Mouse (Mus musculus) midbrain, embryonic 12.5 days (tissue): ENCODE data around the gene 9430097D07Rik. TPM values are rescaled to one million over a fixed set of nuclear protein-coding genes. Genes with fewer than 3 reads are reported as not detected.

Experiments used
- ATAC-seq: fragments of 200-750 bp; cut with Nextera tagmentation; 2 replicates; pipeline ENCODE4 v1.8.0; 2017; ENCODE audit warnings: low read depth, moderate TSS enrichment, moderate library complexity; ENCODE audit not compliant: low FRiP score
- H3K27ac ChIP-seq: fragments of 300-500 bp; sonication (generic); replicated peaks from 2 replicates; pipeline ENCODE4 v1.5.1; 2016; ENCODE audit warnings: mild to moderate bottlenecking
- H3K27me3 ChIP-seq: fragments of 300-500 bp; sonication (generic); 2 replicates; pipeline ENCODE4 v1.6.1; 2016; ENCODE audit warnings: mild to moderate bottlenecking
- H3K36me3 ChIP-seq: fragments of 300-500 bp; sonication (generic); 2 replicates; pipeline ENCODE4 v1.6.1; 2016
- H3K4me1 ChIP-seq: fragments of 300-500 bp; sonication (generic); 2 replicates; pipeline ENCODE4 v1.6.1; 2016
- H3K4me2 ChIP-seq: fragments of 300-500 bp; sonication (generic); replicated peaks from 2 replicates; pipeline ENCODE4 v1.6.1; 2016; ENCODE audit warnings: mild to moderate bottlenecking, moderate library complexity
- H3K4me3 ChIP-seq: fragments of 300-500 bp; sonication (generic); 2 replicates; pipeline ENCODE4 v1.5.1; 2016; ENCODE audit warnings: mild to moderate bottlenecking
- H3K9ac ChIP-seq: fragments of 300-500 bp; sonication (generic); replicated peaks from 2 replicates; pipeline ENCODE4 v1.6.1; 2016; ENCODE audit warnings: mild to moderate bottlenecking, moderate library complexity
- H3K9me3 ChIP-seq: fragments of 300-500 bp; sonication (generic); 2 replicates; pipeline ENCODE4 v1.6.1; 2016; ENCODE audit warnings: mild to moderate bottlenecking
- whole genome bisulfite sequencing: fragments of 180-500 bp; shearing (Covaris S2); methylation state at CpG from one replicate; pipeline ENCODE4 v1.1.7; 2016; 5-methylcytosine and 5-hydroxymethylcytosine counted together
- polyA plus RNA-seq: library from polyadenylated mRNA; unstranded; fragments of >200 nt; fragmentation: Nextera tagmentation; extraction: Ambion mirVana; gene quantifications from 2 replicates; pipeline ENCODE4 v1.2.1, GENCODE M21; 2016

Gene 9430097D07Rik
- polyA plus RNA-seq, 1 experiment from 2014 or later = 0.56 TPM

DNA sequence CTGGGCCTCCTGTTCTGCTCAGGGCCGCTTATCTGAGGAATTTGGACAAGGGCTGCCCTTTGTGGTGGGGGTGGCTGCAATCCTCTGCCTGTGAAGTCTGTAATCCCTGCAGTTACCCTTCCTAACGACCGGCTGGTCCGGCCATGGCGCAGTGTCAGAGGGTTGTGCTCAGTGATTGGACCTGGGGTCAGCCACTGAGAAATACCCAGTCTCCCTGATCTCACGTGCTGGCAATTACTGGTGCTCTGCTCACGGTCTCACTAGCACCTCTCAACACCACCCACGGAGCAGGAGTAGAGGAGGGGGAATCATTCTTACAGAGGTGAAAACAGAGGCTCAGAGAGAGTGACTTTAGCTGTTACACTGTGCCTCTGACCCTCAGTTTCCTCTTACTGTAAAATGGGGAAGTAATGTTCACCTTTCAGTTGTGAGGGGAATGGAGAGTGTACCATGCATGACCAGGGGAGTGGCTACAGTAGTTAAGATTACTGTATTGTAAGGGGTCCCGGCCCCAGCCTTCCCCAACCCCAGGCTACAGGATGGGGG, 38.1 kb downstream of the 9430097D07Rik start:
- H3K9me3 ChIP-seq = no peaks in the 10 kb centered on the region
- H3K36me3 ChIP-seq = no peaks in the 10 kb centered on the region
- H3K4me1 ChIP-seq = peaks cover 55% of the 10 kb centered on the region
- no peak for ATAC-seq
- peak overlapping the region; percentile 86 for H3K4me3 ChIP-seq
- H3K4me2 ChIP-seq = peak overlapping the region; percentile 76
- H3K9ac ChIP-seq = peak overlapping the region; percentile 92
- 0 out of 2 replicates have a peak, but pooled peaks cover 4% of the 10 kb centered on the region for H3K27me3 ChIP-seq
- WGBS = 8% methylated on average over 9 of the region's 9 CpGs
- 0 out of 2 replicates have a peak overlapping the region, but pooled peaks have one; percentile 43 for H3K27ac ChIP-seq

DNA sequence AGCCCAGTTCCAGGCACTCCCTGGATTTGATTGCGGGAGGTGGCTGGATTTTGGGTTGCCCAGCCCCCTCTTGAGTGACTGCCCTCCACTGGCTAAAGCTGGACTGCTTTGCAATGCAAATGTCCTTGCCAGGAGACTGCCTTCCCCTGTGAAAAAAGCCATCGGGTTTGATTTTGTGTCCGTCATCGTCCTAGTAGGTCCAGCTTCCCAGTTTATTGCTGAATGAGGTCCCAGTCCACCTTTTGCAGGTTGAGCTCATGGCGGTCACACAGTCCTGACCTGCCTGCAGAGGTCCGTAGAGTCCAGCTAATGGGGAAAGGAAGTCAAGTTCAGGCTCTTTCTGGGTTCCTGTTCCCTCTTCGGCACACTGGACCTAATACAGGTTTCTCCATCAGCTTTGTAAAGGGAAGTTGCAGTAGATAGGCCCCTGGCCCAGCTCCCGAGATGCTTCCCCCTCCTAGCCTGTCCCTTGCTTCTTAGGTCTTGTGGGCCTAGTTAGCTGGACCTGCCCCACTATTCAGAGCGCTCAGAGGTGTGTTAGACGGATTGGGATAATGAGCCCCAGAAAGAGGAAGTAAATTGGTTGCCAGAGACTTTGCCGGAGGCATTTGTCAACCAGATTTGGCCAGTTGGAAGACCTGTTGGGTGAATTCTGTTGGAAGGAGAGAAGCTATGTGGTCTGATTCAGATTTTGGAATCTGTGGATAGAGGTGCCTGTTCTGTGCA, 38.7 kb downstream of the 9430097D07Rik start:
- 0 out of 2 replicates have a peak, but pooled peaks cover 4% of the 10 kb centered on the region for H3K27me3 ChIP-seq
- peak overlapping the region; percentile 76 for H3K4me2 ChIP-seq
- H3K36me3 ChIP-seq = no peaks in the 10 kb centered on the region
- peaks cover 55% of the 10 kb centered on the region for H3K4me1 ChIP-seq
- no peaks in the 10 kb centered on the region for H3K9me3 ChIP-seq
- peak overlapping the region; percentile 86 for H3K4me3 ChIP-seq
- peak overlapping the region; percentile 43 for H3K27ac ChIP-seq
- peak overlapping the region; percentile 92 for H3K9ac ChIP-seq
- WGBS = 5% methylated on average over 11 of the region's 11 CpGs
- no peak for ATAC-seq

DNA sequence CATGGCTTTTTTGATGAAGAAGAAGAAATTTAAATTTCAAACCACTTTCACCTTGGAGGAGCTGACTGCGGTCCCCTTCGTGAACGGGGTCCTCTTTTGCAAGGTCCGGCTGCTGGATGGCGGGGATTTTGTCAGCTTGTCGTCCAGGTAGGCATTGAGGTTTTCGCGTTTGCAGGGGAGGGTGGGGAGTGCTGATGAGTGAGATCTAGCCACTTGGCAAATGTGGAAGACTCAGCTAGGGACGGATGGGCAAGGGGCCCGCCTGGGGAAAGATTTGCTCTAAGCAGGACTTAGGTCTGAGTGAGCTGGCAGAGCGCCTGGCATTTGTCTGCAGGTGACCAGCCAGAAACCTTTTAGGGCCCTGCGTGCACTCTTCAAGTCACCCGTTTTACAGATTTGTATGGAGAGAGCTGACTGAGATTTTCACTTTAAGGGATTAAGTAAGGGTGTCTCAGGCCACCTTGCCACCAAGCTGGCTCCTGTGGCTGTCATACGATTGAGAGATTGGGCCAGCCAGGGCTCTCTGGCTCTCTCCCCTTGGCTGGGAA, 39.3 kb downstream of the 9430097D07Rik start:
- peak overlapping the region; percentile 86 for H3K4me3 ChIP-seq
- H3K9me3 ChIP-seq = no peaks in the 10 kb centered on the region
- H3K36me3 ChIP-seq = no peaks in the 10 kb centered on the region
- 2% methylated on average over 14 of the region's 14 CpGs for WGBS
- ATAC-seq = no peak
- peak overlapping the region; percentile 92 for H3K9ac ChIP-seq
- H3K4me1 ChIP-seq = peaks cover 55% of the 10 kb centered on the region
- peak overlapping the region; percentile 76 for H3K4me2 ChIP-seq
- H3K27ac ChIP-seq = peak overlapping the region; percentile 43; the same call in 1 of the 2 replicates
- H3K27me3 ChIP-seq = 0 out of 2 replicates have a peak, but pooled peaks cover 4% of the 10 kb centered on the region

DNA sequence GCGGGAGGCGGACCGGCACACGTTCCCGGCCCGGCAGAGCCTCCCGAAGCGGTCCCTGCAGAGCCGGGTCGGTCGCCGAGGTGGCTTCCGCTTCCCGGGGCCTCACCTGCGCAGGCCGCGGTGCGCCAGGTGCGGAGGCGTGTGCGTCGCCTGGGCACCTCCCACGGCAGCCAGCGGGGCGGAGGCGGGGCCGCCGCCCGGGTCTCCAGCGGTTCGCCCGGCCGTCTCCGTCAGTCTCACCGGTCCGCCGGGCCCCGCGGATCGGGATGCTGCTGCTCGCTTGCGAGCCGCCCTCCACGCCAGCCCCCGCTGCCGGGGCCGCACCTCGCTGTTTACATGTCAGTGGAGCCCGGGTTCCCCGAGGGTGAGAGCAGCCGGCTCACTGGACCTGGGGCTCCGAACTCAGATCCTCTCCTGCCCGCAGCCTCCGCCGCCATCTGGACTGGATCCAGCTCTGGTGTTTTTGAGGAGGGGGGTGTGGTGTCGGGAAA, 39.9 kb downstream of the 9430097D07Rik start:
- 0% methylated on average over 30 of the region's 56 CpGs for WGBS
- Histone ChIP-seq H3K9me3 (no peaks in the 10 kb centered on the region), H3K4me3 (peak overlapping the region; percentile 86), H3K4me2 (peak overlapping the region; percentile 76), H3K27ac (peak overlapping the region; percentile 89), H3K4me1 (peaks cover 55% of the 10 kb centered on the region), H3K27me3 (0 out of 2 replicates have a peak, but pooled peaks cover 4% of the 10 kb centered on the region), H3K36me3 (no peaks in the 10 kb centered on the region), H3K9ac (peak overlapping the region; percentile 92)
- ATAC-seq = no peak; the same call in 1 of the 2 replicates

DNA sequence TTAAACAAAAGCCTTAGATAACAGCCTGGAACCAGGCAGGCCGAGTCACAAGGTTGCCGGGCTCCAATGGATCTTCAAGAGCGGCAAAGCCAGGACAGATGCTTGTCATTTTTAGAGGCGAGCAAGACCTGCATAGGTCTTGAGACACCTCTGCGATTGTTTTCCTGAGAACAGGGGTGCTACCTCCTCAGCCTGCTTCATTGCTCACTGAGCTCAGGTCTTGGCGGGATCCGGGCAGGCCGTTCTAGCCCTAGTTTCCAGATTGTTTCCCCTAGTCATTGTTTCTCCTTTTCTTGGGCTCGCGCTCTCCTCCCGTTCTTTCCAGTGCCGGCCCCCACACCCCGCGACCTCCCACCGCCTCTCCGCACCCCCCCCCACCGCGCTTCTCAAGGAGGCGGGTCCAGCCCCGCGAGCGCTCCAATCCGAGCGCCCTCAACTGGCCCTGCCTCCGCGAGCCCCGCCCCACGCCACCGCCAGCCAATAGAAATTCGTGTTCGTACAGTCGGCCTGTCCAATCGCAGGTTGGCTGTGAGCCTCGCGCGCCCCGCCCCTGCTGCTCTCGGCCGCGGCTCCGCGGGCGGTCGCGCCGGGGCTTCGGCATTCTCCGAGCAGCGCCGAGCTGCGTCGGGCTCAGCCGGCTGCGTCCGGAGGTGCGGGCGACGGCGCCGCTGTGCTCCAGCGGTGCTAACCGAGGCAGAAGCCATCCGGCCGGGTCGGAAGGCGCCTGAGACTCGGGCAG, 40.6 kb downstream of the 9430097D07Rik start, which contains the start of gene Fam102a:
Fam102a (plus strand) TSS at position 600 of the 739 bp plus-strand sequence.
- under 1% methylated on average over 67 of the region's 67 CpGs for WGBS
- no peaks in the 10 kb centered on the region for H3K9me3 ChIP-seq
- H3K4me3 ChIP-seq = peak within 1 kb of the TSS; percentile 86
- peak within 1 kb of the TSS; percentile 93 for H3K27ac ChIP-seq
- peaks cover 55% of the 10 kb centered on the region for H3K4me1 ChIP-seq
- 0 out of 2 replicates have a peak, but pooled peaks cover 4% of the 10 kb centered on the region for H3K27me3 ChIP-seq
- peak within 1 kb of the TSS; percentile 92 for H3K9ac ChIP-seq
- H3K4me2 ChIP-seq = peak within 1 kb of the TSS; percentile 76
- H3K36me3 ChIP-seq = no peaks in the 10 kb centered on the region
- ATAC-seq = peak; percentile 94

DNA sequence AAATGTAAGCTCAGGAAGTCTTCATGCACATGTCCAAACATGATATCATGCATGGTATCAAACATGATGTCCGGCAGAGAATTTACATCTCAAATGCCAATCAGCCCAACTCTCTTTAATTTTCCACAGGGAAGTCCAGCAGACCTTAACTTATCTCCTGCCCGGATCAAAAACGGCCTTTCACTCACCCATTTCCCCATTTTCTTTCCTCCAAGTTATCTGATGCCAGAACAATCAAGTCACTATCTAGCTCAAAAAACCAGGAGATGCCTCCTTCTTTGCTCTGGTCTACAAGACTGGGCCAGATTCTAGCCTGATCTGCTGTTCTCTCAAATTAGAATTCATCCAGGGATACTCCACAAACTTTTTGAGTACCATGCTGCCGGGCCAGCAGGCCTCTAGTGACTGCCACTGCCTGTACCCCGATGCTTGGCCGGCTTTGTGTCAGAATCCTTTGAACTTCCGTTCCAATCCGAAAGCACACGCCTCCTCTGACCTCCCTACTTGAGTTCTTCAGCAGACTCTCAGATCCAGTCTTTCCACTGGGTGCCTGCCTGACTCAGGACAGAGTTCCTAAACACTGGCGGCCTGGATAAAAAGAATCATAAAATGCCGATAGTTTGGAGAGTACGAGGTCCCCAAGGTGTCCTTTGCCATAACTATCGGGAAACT, 41.3 kb downstream of the 9430097D07Rik start:
- no peaks in the 10 kb centered on the region for H3K9me3 ChIP-seq
- ATAC-seq = no peak

DNA sequence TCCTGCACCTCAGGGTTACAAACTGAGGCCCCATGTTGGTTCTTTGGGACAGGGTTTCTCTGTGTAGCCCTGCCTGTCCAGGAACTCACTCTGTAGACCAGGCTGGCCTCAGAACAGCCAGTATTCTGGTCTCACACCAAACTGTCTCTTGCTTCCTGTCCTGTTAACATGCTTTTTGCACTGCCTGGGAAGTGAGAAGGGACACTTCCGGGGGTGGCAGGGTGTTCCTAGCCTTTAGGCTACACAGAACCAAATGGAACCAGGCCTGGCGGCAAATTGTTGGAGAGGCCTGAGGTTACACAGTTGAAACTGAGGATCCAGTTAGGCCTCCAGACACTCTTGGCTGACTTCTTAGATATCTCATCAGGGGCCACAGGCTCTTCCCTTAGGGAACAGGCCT, 42.3 kb downstream of the 9430097D07Rik start:
- H3K4me1 ChIP-seq = peaks cover 38% of the 10 kb centered on the region
- H3K27ac ChIP-seq = no peak overlapping the region
- 96% methylated on average over 2 of the region's 2 CpGs for WGBS
- no peak overlapping the region for H3K4me2 ChIP-seq
- 0 out of 2 replicates have a peak overlapping the region, but pooled peaks have one; percentile 15 for H3K9ac ChIP-seq
- H3K9me3 ChIP-seq = no peaks in the 10 kb centered on the region
- no peaks in the 10 kb centered on the region for H3K36me3 ChIP-seq
- H3K4me3 ChIP-seq = no peak overlapping the region
- 0 out of 2 replicates have a peak, but pooled peaks cover 4% of the 10 kb centered on the region for H3K27me3 ChIP-seq
- no peak for ATAC-seq

More for the DNA sequence above, 41.3 kb downstream of the 9430097D07Rik start:
- Histone ChIP-seq H3K9ac (peak overlapping the region; percentile 66), H3K27ac (peak overlapping the region; percentile 93), H3K4me1 (peaks cover 48% of the 10 kb centered on the region), H3K4me3 (peak overlapping the region; percentile 86), H3K36me3 (no peaks in the 10 kb centered on the region), H3K4me2 (peak overlapping the region; percentile 76), H3K27me3 (0 out of 2 replicates have a peak, but pooled peaks cover 4% of the 10 kb centered on the region)
- 11% methylated on average over 13 of the region's 13 CpGs for WGBS

DNA sequence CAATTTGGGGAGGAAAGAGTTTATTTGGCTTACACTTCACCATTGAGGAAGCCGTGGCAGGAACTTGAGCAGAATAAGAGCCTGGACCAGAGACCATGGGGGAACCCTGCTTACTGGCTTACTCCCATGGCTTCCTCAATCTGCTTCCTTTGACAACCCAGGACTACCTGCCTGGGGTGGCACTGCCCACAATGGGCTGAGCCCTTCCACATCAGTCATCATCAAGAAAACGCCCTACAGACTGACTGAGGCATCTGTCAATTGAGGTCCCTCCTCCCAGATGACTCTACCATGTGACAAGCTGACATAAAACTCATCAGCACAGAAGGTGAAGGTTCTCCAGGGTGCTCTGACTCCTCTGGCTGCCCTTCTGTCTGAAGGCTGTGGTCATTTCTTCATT, 45.0 kb downstream of the 9430097D07Rik start:
- Histone ChIP-seq H3K4me1 (peaks cover 15% of the 10 kb centered on the region), H3K9me3 (no peaks in the 10 kb centered on the region), H3K9ac (no peak overlapping the region), H3K27ac (no peak overlapping the region), H3K36me3 (no peaks in the 10 kb centered on the region), H3K27me3 (0 out of 2 replicates have a peak, but pooled peaks cover 4% of the 10 kb centered on the region), H3K4me2 (no peak overlapping the region), H3K4me3 (no peak overlapping the region)
- no peak for ATAC-seq
- WGBS = 77% methylated on average over 2 of the region's 2 CpGs

DNA sequence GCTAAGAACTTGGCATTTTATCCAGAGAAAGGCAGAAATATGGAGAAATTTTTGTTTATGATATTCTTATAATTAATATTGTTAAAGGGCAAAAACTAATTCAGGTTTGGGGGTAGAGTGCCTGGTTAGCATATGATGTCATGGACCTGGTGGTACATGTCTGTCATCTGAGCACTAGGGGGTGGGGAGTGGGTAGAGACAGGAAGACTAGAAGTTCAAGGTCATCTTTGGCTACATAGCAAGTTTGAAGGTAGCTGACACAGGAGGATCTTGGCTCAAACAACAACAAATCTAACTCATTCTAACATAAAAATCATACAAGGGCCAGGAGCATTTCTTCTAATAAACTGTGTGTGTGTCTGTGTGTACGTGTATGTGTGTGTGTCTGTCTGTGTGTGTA, 47.2 kb downstream of the 9430097D07Rik start:
- Histone ChIP-seq H3K27me3 (no peaks in the 10 kb centered on the region), H3K4me1 (0 out of 2 replicates have a peak, but pooled peaks cover under 1% of the 10 kb centered on the region), H3K9ac (no peak overlapping the region), H3K36me3 (no peaks in the 10 kb centered on the region), H3K4me3 (no peak overlapping the region), H3K27ac (no peak overlapping the region), H3K4me2 (no peak overlapping the region), H3K9me3 (no peaks in the 10 kb centered on the region)
- WGBS = 92% methylated on average over 1 of the region's 1 CpGs
- no peak for ATAC-seq

DNA sequence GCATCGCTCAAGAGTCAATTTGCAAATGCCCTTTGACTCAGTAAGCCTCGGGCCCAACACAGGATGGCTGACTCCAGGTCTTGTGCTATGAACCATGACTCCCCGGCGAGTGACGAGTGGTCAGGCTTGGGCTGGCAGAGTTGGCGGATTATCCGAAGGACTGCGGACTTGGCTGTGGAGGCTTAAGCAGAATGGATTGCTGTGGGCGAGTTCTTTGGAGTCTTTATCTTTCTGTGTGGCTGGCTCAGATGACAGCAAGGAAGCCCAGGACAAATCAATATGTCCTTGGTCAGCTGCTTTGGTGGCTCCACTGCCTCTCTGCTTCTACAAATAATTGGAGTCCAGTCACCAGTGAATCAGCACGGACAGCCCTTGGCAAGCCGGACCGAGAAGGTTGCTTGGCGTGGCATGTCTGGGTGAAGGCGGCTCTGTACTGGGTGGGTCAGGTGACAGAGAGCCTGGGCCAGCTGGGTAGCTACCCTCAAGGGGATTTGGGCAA, 48.0 kb downstream of the 9430097D07Rik start:
- no peak overlapping the region for H3K4me3 ChIP-seq
- no peaks in the 10 kb centered on the region for H3K27me3 ChIP-seq
- H3K9ac ChIP-seq = no peak overlapping the region
- ATAC-seq = no peak
- WGBS = 58% methylated on average over 14 of the region's 14 CpGs
- no peaks in the 10 kb centered on the region for H3K36me3 ChIP-seq
- no peak overlapping the region for H3K27ac ChIP-seq
- no peaks in the 10 kb centered on the region for H3K4me1 ChIP-seq
- H3K4me2 ChIP-seq = no peak overlapping the region
- no peaks in the 10 kb centered on the region for H3K9me3 ChIP-seq

DNA sequence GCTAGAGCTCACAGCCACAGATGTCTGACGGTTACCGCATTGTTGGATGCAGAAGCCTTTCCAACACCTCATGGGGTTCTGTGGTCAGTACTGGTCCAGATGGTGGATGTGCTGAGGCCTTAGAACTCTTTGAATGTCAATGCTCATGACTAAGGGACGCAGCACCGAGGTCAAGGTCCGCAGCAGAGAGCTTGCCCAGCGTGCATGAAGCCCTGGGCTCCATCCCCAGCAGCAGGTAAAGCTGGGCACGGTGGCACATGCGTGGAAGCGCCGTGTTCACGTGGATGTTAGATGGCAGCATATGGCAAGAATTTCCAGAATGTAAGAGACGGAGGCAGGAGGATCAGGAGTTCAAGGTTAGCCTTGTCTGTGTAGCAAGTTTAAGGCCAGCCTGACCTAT, 49.7 kb downstream of the 9430097D07Rik start:
- H3K27ac ChIP-seq = no peak overlapping the region
- H3K4me2 ChIP-seq = no peak overlapping the region
- no peaks in the 10 kb centered on the region for H3K9me3 ChIP-seq
- H3K9ac ChIP-seq = no peak overlapping the region
- WGBS = 92% methylated on average over 12 of the region's 12 CpGs
- ATAC-seq = no peak
- no peaks in the 10 kb centered on the region for H3K27me3 ChIP-seq
- no peaks in the 10 kb centered on the region for H3K36me3 ChIP-seq
- no peaks in the 10 kb centered on the region for H3K4me1 ChIP-seq
- no peak overlapping the region for H3K4me3 ChIP-seq
